Mouse (Mus musculus) 416B (cell line): Measurements from ENCODE around the gene Smyd5.

Source experiments
- DNase-seq: peaks from one replicate; pipeline ENCODE4 v3.0.0; 2011; ENCODE audit warnings: low read depth

The Smyd5 gene

GRCm38 (mm10) chr6:85431842-85432431 is at the start of gene Smyd5:
TSS of gene Smyd5 (plus strand) at chr6:85431989.
- DNase-seq, result peak; percentile 69

- peak; percentile 77 for DNase-seq
Measured at GRCm38 (mm10) chr6:85382791-85383190, 49.0 kb upstream of the Smyd5 start.

- peak; percentile 63 for DNase-seq
Measured at GRCm38 (mm10) chr6:85388608-85389007, 43.2 kb upstream of the Smyd5 start.

- peak; percentile 75 for DNase-seq
Measured at GRCm38 (mm10) chr6:85391803-85392202, 40.0 kb upstream of the Smyd5 start.

- DNase-seq, result no peak
Measured at GRCm38 (mm10) chr6:85395360-85395759, 36.4 kb upstream of the Smyd5 start.

- DNase-seq, result peak; percentile 58
Measured at GRCm38 (mm10) chr6:85397165-85397564, 34.6 kb upstream of the Smyd5 start.

- DNase-seq, result no peak
Measured at GRCm38 (mm10) chr6:85399715-85400114, 32.1 kb upstream of the Smyd5 start.

GRCm38 (mm10) chr6:85402613-85403012 is 29.2 kb upstream of the Smyd5 start:
- DNase-seq, result peak; percentile 26

- DNase-seq, result no peak
Measured at GRCm38 (mm10) chr6:85403039-85403438, 28.8 kb upstream of the Smyd5 start.

- no peak for DNase-seq
Measured at GRCm38 (mm10) chr6:85409003-85409402, 22.8 kb upstream of the Smyd5 start.

- DNase-seq, result peak; percentile 88
Measured at GRCm38 (mm10) chr6:85410771-85411273, 21.0 kb upstream of the Smyd5 start.

- no peak for DNase-seq
Measured at GRCm38 (mm10) chr6:85415829-85416228, 16.0 kb upstream of the Smyd5 start.

- no peak for DNase-seq
Measured at GRCm38 (mm10) chr6:85419150-85419549, 12.6 kb upstream of the Smyd5 start.

- no peak for DNase-seq
Measured at GRCm38 (mm10) chr6:85423836-85424379, 7.9 kb upstream of the Smyd5 start, which contains the start of gene Noto. TSS of gene Noto (plus strand) at chr6:85423886.

GRCm38 (mm10) chr6:85431274-85431841 is 431 bp upstream of the Smyd5 start:
- no peak for DNase-seq

- DNase-seq, result peak; percentile 11
Measured at GRCm38 (mm10) chr6:85433865-85434264, 2.1 kb downstream of the Smyd5 start.

GRCm38 (mm10) chr6:85436204-85436603 is 4.4 kb downstream of the Smyd5 start:
- DNase-seq, result peak; percentile 53

- no peak for DNase-seq
Measured at GRCm38 (mm10) chr6:85436631-85437030, 4.8 kb downstream of the Smyd5 start.

GRCm38 (mm10) chr6:85441142-85441541 is 9.4 kb downstream of the Smyd5 start:
- DNase-seq, result no peak

GRCm38 (mm10) chr6:85443488-85444233 is 11.9 kb downstream of the Smyd5 start:
- peak; percentile 38 for DNase-seq

GRCm38 (mm10) chr6:85444266-85444965 is 12.6 kb downstream of the Smyd5 start:
- no peak for DNase-seq

- no peak for DNase-seq
Measured at GRCm38 (mm10) chr6:85445286-85445685, 13.5 kb downstream of the Smyd5 start.
